Mouse (Mus musculus): ENCODE measurements at regions not wholly inside any gene's neighbourhood (a gene's known extent, or its start where the extent isn't known, plus 50 kb on each side); places are given as distances from the start of the nearest gene placed in this dataset.
A peak's percentile ranks its signal among the peaks of the same experiment; 100 is the strongest.

DNA sequence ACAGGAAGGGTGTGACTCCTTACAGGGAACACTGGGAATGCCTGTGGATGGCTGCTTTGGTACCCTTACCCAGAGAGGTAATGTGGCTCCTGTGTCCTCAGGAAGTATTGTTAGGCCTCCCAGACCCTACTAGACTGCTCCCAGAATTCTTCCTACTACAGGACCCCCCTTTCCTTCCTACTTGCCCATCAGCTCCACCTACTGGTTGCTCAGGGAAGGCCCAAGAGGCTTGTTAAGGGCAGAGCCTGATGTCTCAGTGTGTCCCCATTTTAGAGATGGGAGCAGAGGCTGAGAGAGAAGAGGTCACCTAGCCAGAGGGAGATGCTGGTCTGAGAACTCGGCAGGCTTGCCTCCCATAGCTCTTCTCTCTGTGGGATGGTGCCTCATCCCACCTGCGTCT is 93.3 kb downstream of the 1810010D01Rik start:
- DNase-seq (ENCODE audit: low spot score) (no peak), ATAC-seq (ENCODE audit: low read depth) (no peak)
- Histone ChIP-seq H3K4me3 (ENCODE audit: low read depth, low read length) (no peak overlapping the region), H3K4me2 (ENCODE audit: low read depth, low read length) (no peak overlapping the region), H3K27ac (replicated peaks; ENCODE audit: low read depth, low read length) (no peak overlapping the region), H3K27me3 (replicated peaks; ENCODE audit: control insufficient read depth, insufficient read depth, low read length) (no peaks in the 10 kb centered on the region), H3K9ac (ENCODE audit: low read depth, low read length) (no peak overlapping the region), H3K36me3 (ENCODE audit: control insufficient read depth, insufficient read depth, low read length) (no peaks in the 10 kb centered on the region), H3K4me1 (ENCODE audit: control insufficient read depth, insufficient read depth, low read length) (peaks cover 20% of the 10 kb centered on the region), H3K9me3 (ENCODE audit: control insufficient read depth, low read length) (no peaks in the 10 kb centered on the region)
- 84% methylated on average over 2 of the region's 2 CpGs for WGBS

DNA sequence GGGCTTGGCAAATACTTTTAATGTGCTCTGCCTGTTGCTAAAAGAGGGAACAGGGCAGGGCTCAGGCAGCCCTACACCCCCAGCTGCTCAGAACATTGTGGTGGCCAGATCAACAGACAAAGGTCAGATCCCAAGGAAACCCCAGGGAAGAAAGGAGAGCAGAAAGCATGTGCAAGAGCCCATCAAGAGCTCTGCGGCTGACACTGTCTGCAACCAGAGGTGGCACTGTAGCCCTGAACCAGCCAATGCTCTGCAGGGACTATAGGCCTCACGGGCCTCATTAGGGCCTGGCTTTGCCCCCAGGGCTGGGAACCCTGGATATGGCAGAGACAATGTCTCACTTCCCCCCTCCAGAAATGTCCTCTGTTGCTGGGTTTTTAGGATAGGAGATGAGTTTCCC is 93.8 kb downstream of the 1810010D01Rik start:
- DNase-seq (ENCODE audit: low spot score): no peak
- Histone ChIP-seq H3K4me1 (ENCODE audit: control insufficient read depth, insufficient read depth, low read length) (peaks cover 20% of the 10 kb centered on the region), H3K9ac (ENCODE audit: low read depth, low read length) (no peak overlapping the region), H3K4me3 (ENCODE audit: low read depth, low read length) (no peak overlapping the region), H3K9me3 (ENCODE audit: control insufficient read depth, low read length) (no peaks in the 10 kb centered on the region), H3K4me2 (ENCODE audit: low read depth, low read length) (no peak overlapping the region), H3K27ac (replicated peaks; ENCODE audit: low read depth, low read length) (no peak overlapping the region), H3K36me3 (ENCODE audit: control insufficient read depth, insufficient read depth, low read length) (no peaks in the 10 kb centered on the region), H3K27me3 (replicated peaks; ENCODE audit: control insufficient read depth, insufficient read depth, low read length) (no peaks in the 10 kb centered on the region)
- WGBS: 50% methylated on average over 2 of the region's 2 CpGs
- ATAC-seq (ENCODE audit: low read depth): no peak

GRCm38 (mm10) chr7:145112887-145113531 is 94.9 kb downstream of the 1810010D01Rik start:
- H3K9me3 ChIP-seq (ENCODE audit: control insufficient read depth, low read length): no peaks in the 10 kb centered on the region
- H3K4me3 ChIP-seq (ENCODE audit: low read depth, low read length): no peak overlapping the region
- WGBS: 88% methylated on average over 7 of the region's 7 CpGs
- H3K27me3 ChIP-seq (replicated peaks; ENCODE audit: control insufficient read depth, insufficient read depth, low read length): no peaks in the 10 kb centered on the region
- H3K9ac ChIP-seq (ENCODE audit: low read depth, low read length): no peak overlapping the region
- H3K27ac ChIP-seq (replicated peaks; ENCODE audit: low read depth, low read length): no peak overlapping the region
- H3K4me1 ChIP-seq (ENCODE audit: control insufficient read depth, insufficient read depth, low read length): peaks cover 20% of the 10 kb centered on the region
- ATAC-seq (ENCODE audit: low read depth): no peak
- no peak overlapping the region for H3K4me2 ChIP-seq (ENCODE audit: low read depth, low read length)
- no peak for DNase-seq (ENCODE audit: low spot score)
- H3K36me3 ChIP-seq (ENCODE audit: control insufficient read depth, insufficient read depth, low read length): no peaks in the 10 kb centered on the region

DNA sequence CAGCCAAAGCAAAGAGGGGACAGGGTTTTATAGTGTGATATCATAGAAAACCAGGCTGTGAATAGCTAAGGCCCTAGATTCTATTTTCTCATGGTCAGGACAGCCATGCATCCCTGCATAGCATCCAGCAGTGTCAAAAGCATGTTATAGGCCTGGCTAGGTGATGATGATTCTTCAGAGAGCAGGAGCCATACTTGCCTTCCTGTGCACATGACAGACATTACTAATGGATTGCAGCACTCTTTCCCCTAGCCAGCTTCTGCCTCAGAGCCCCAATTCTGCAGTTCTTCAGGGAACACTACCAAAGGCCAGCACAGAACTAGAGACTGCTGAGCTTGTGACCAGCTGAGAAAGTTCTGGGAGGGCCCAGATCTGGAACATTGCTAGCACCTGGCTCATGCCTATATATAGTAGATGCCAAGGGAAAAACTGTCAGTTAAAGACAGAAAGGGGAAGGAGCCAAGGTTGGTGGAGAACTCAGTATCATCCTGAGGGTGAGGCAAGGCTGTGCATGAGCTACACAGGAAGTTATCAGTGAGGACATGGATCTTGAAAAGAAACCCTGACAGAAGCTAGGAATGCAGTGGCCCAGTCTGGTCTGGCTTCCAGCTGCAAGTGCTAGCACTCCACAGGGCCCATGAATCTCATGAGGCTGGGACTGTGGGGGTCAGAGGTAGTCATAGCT is 95.6 kb downstream of the 1810010D01Rik start:
- Histone ChIP-seq H3K4me3 (ENCODE audit: low read depth, low read length) (no peak overlapping the region), H3K9me3 (ENCODE audit: control insufficient read depth, low read length) (no peaks in the 10 kb centered on the region), H3K27ac (replicated peaks; ENCODE audit: low read depth, low read length) (peak overlapping the region; percentile 85), H3K4me2 (ENCODE audit: low read depth, low read length) (peak overlapping the region; percentile 34; the same call in 1 of the 2 replicates), H3K4me1 (ENCODE audit: control insufficient read depth, insufficient read depth, low read length) (peaks cover 20% of the 10 kb centered on the region), H3K36me3 (ENCODE audit: control insufficient read depth, insufficient read depth, low read length) (no peaks in the 10 kb centered on the region), H3K9ac (ENCODE audit: low read depth, low read length) (no peak overlapping the region), H3K27me3 (replicated peaks; ENCODE audit: control insufficient read depth, insufficient read depth, low read length) (no peaks in the 10 kb centered on the region)
- no peak for DNase-seq (ENCODE audit: low spot score)
- no peak for ATAC-seq (ENCODE audit: low read depth)

- WGBS: 17% methylated on average over 20 of the region's 20 CpGs
- Histone ChIP-seq H3K4me2 (ENCODE audit: low read depth, low read length) (peak overlapping the region; percentile 34), H3K9ac (ENCODE audit: low read depth, low read length) (peak overlapping the region; percentile 49), H3K27ac (replicated peaks; ENCODE audit: low read depth, low read length) (peak overlapping the region; percentile 85), H3K36me3 (ENCODE audit: control insufficient read depth, insufficient read depth, low read length) (no peaks in the 10 kb centered on the region), H3K4me1 (ENCODE audit: control insufficient read depth, insufficient read depth, low read length) (peaks cover 20% of the 10 kb centered on the region), H3K9me3 (ENCODE audit: control insufficient read depth, low read length) (no peaks in the 10 kb centered on the region), H3K4me3 (ENCODE audit: low read depth, low read length) (no peak overlapping the region), H3K27me3 (replicated peaks; ENCODE audit: control insufficient read depth, insufficient read depth, low read length) (no peaks in the 10 kb centered on the region)
- DNase-seq (ENCODE audit: low spot score): peak; percentile 87
- ATAC-seq (ENCODE audit: low read depth): peak; percentile 79
Observed at GRCm38 (mm10) chr7:145111252-145112131, 96.4 kb downstream of the 1810010D01Rik start.

DNA sequence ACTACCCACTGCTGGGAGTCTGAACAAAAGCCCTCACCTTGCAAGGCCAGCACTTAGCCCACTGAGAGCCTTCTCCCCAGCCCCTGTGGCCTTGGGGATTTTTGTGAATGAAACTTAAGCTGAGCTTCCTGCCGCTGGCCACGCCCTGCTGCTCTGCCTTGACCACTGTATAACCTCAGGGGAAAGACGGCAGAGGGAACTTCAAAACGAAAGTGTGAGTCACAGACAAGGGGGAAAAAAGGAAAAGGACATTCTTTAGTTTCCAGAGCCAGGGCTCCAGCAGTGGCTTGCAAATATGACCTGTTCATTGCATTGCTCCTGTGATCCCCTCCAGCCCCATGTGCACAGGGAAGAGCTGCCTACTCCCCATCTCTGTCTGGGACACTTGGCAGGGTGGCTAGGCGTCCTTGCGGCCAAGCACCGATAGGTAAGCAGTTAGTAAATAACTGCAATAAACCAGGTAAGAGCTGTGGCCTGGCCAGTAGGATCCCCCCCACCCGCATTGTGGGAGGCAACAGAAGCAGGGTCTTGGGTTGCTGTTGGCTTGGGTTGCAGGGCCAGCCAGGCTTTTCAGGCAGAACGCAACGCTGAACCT is 97.2 kb downstream of the 1810010D01Rik start:
- Histone ChIP-seq H3K9me3 (ENCODE audit: control insufficient read depth, low read length) (no peaks in the 10 kb centered on the region), H3K4me3 (ENCODE audit: low read depth, low read length) (no peak overlapping the region), H3K4me1 (ENCODE audit: control insufficient read depth, insufficient read depth, low read length) (peaks cover 20% of the 10 kb centered on the region), H3K27ac (replicated peaks; ENCODE audit: low read depth, low read length) (peak overlapping the region; percentile 85), H3K9ac (ENCODE audit: low read depth, low read length) (peak overlapping the region; percentile 49; the same call in 1 of the 2 replicates), H3K27me3 (replicated peaks; ENCODE audit: control insufficient read depth, insufficient read depth, low read length) (no peaks in the 10 kb centered on the region), H3K4me2 (ENCODE audit: low read depth, low read length) (peak overlapping the region; percentile 34), H3K36me3 (ENCODE audit: control insufficient read depth, insufficient read depth, low read length) (no peaks in the 10 kb centered on the region)
- 25% methylated on average over 10 of the region's 10 CpGs for WGBS
- ATAC-seq (ENCODE audit: low read depth) (no peak), DNase-seq (ENCODE audit: low spot score) (peak; percentile 75)

DNA sequence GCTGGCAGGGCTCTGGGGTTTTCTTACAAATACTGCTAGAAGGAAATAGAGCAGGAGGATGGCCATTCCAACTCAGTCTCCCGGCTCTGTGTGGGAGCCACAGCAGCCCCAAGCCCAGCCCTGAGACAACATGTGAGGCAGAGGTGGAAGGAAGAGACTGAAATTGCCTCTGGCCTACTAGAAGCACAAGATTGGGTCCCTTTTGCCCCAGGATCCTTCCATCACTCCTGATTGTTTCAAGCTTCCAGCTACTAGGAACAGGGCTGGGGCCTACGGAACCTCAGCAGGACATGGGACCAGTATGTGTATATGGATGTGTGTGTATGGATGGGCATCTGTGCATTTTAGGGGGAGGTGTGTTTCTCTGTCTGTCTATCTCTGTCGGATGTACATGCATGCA is 97.9 kb downstream of the 1810010D01Rik start:
- Histone ChIP-seq H3K4me2 (ENCODE audit: low read depth, low read length) (no peak overlapping the region), H3K27me3 (replicated peaks; ENCODE audit: control insufficient read depth, insufficient read depth, low read length) (no peaks in the 10 kb centered on the region), H3K36me3 (ENCODE audit: control insufficient read depth, insufficient read depth, low read length) (no peaks in the 10 kb centered on the region), H3K27ac (replicated peaks; ENCODE audit: low read depth, low read length) (no peak overlapping the region; the same call in 1 of the 2 replicates), H3K4me3 (ENCODE audit: low read depth, low read length) (no peak overlapping the region), H3K9me3 (ENCODE audit: control insufficient read depth, low read length) (no peaks in the 10 kb centered on the region), H3K4me1 (ENCODE audit: control insufficient read depth, insufficient read depth, low read length) (peaks cover 20% of the 10 kb centered on the region), H3K9ac (ENCODE audit: low read depth, low read length) (no peak overlapping the region)
- DNase-seq (ENCODE audit: low spot score): no peak
- 74% methylated on average over 3 of the region's 3 CpGs for WGBS
- no peak for ATAC-seq (ENCODE audit: low read depth)

DNA sequence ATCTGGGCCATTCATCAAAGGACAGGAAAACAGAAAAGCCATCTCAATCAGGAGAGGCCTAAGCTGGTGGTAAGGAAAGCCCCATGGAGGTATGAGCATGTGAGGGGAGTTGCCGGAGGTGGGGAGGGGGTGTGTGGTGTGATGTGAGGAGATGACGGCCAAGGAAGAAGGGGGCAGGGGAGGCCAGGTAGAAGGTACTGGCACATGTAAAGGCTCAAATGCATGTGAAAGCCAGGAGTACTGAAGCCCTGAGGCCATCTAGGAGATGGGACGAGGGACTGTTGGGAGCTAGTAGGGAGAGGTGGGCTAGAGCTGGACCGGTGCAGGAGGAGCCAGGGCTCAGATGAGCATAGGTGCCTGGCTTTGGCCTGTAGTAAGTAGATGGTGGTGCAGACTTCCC is 98.4 kb downstream of the 1810010D01Rik start:
- DNase-seq (ENCODE audit: low spot score) (no peak), ATAC-seq (ENCODE audit: low read depth) (no peak)
- H3K9me3 ChIP-seq (ENCODE audit: control insufficient read depth, low read length): no peaks in the 10 kb centered on the region
- 75% methylated on average over 4 of the region's 4 CpGs for WGBS
- no peak overlapping the region for H3K4me3 ChIP-seq (ENCODE audit: low read depth, low read length)
- H3K36me3 ChIP-seq (ENCODE audit: control insufficient read depth, insufficient read depth, low read length): no peaks in the 10 kb centered on the region
- no peak overlapping the region for H3K27ac ChIP-seq (replicated peaks; ENCODE audit: low read depth, low read length)
- no peaks in the 10 kb centered on the region for H3K27me3 ChIP-seq (replicated peaks; ENCODE audit: control insufficient read depth, insufficient read depth, low read length)
- H3K9ac ChIP-seq (ENCODE audit: low read depth, low read length): no peak overlapping the region
- H3K4me2 ChIP-seq (ENCODE audit: low read depth, low read length): no peak overlapping the region
- H3K4me1 ChIP-seq (ENCODE audit: control insufficient read depth, insufficient read depth, low read length): peaks cover 20% of the 10 kb centered on the region
